Mouse (Mus musculus) kidney, postnatal 0 days (tissue): ENCODE measurements around the gene Slc4a8. TPM values are rescaled to one million over a fixed set of nuclear protein-coding genes. Genes with fewer than 3 reads are reported as not detected.
A peak's percentile ranks its signal among the peaks of the same experiment; 100 is the strongest.

Experiments
- ATAC-seq: fragments of 200-750 bp; cut with Nextera tagmentation; replicated peaks from 2 replicates; pipeline ENCODE4 v1.8.0; 2017; ENCODE audit warnings: low read depth, moderate number of reproducible peaks, moderate TSS enrichment, moderate library complexity; ENCODE audit not compliant: low FRiP score
- DNase-seq: peaks from one replicate; pipeline ENCODE4 v3.0.0-alpha.2; 2016; ENCODE audit warnings: low spot score
- H3K27ac ChIP-seq: fragments of 300-500 bp; sonication (generic); 2 replicates; pipeline ENCODE4 v1.5.1; 2014; ENCODE audit warnings: mild to moderate bottlenecking
- H3K27me3 ChIP-seq: fragments of 300-500 bp; sonication (generic); 2 replicates; pipeline ENCODE4 v1.6.1; 2014; ENCODE audit warnings: low read length, mixed read lengths; ENCODE audit not compliant: insufficient read depth
- H3K36me3 ChIP-seq: fragments of 300-500 bp; sonication (generic); 2 replicates; pipeline ENCODE4 v1.6.1; 2014; ENCODE audit warnings: low read length, mixed read lengths; ENCODE audit not compliant: insufficient read depth
- H3K4me1 ChIP-seq: fragments of 300-500 bp; sonication (generic); replicated peaks from 2 replicates; pipeline ENCODE4 v1.6.1; 2014; ENCODE audit warnings: antibody characterized with exemption, low read length, mixed read lengths; ENCODE audit not compliant: insufficient read depth
- H3K4me2 ChIP-seq: fragments of 300-500 bp; sonication (generic); 2 replicates; pipeline ENCODE4 v1.6.1; 2014; ENCODE audit warnings: mild to moderate bottlenecking, low read length, moderate library complexity, mixed read lengths
- H3K4me3 ChIP-seq: fragments of 300-500 bp; sonication (generic); replicated peaks from 2 replicates; pipeline ENCODE4 v1.5.1; 2014; ENCODE audit warnings: low read depth, low read length
- H3K9ac ChIP-seq: fragments of 300-500 bp; sonication (generic); 2 replicates; pipeline ENCODE4 v1.6.1; 2014; ENCODE audit warnings: low read depth, low read length
- H3K9me3 ChIP-seq: fragments of 300-500 bp; sonication (generic); replicated peaks from 2 replicates; pipeline ENCODE4 v1.6.1; 2016; ENCODE audit warnings: low read length, inconsistent platforms, mixed read lengths
- CTCF ChIP-seq: IDR thresholded peaks from 2 replicates; pipeline ENCODE4 v1.5.1; 2016; ENCODE audit warnings: antibody characterized with exemption, low read depth, mild to moderate bottlenecking, moderate library complexity
- WGBS: fragments of 180-500 bp; shearing (Covaris S2); extraction: QIAGEN DNeasy Blood & Tissue Kit; methylation state at CpG from one replicate; pipeline ENCODE4 v1.1.7; 2014; 5-methylcytosine and 5-hydroxymethylcytosine counted together
- polyA plus RNA-seq: library from polyadenylated mRNA; unstranded; fragments of >200 nt; fragmentation: Nextera tagmentation; extraction: Ambion mirVana; gene quantifications from 2 replicates; pipeline ENCODE4 v1.2.1, GENCODE M21; 2015

The Slc4a8 gene
- polyA plus RNA-seq, 1 experiment from 2014 or later, result 7.5 TPM

- ATAC-seq, result no peak
- TF ChIP-seq CTCF, result no peak
Measured at GRCm38 (mm10) chr15:100748584-100748983, 13.0 kb upstream of the Slc4a8 start.

GRCm38 (mm10) chr15:100749751-100750538 lies 11.6 kb upstream of the Slc4a8 start:
- no peaks in the 10 kb centered on the region; the same call in 1 of the 2 replicates for H3K4me1 ChIP-seq
- no peak overlapping the region for H3K9ac ChIP-seq
- no peak overlapping the region for H3K4me3 ChIP-seq
- no peak overlapping the region for H3K27ac ChIP-seq
- H3K27me3 ChIP-seq, result no peaks in the 10 kb centered on the region
- WGBS, result 75% methylated on average over 10 of the region's 10 CpGs
- H3K4me2 ChIP-seq, result no peak overlapping the region
- no peak for TF ChIP-seq CTCF
- DNase-seq (no peak), ATAC-seq (no peak)
- no peaks in the 10 kb centered on the region for H3K36me3 ChIP-seq
- no peaks in the 10 kb centered on the region for H3K9me3 ChIP-seq

More at GRCm38 (mm10) chr15:100748584-100748983, 13.0 kb upstream of the Slc4a8 start:
- Histone ChIP-seq H3K9ac (no peak overlapping the region), H3K9me3 (no peaks in the 10 kb centered on the region), H3K4me2 (no peak overlapping the region), H3K27ac (no peak overlapping the region), H3K4me1 (no peaks in the 10 kb centered on the region; the same call in 1 of the 2 replicates), H3K36me3 (no peaks in the 10 kb centered on the region), H3K4me3 (no peak overlapping the region), H3K27me3 (no peaks in the 10 kb centered on the region)
- DNase-seq, result no peak
- WGBS, result 86% methylated on average over 3 of the region's 3 CpGs

- H3K27ac ChIP-seq, result no peak overlapping the region
Measured at GRCm38 (mm10) chr15:100752439-100752838, 9.1 kb upstream of the Slc4a8 start.

GRCm38 (mm10) chr15:100753045-100753444 lies 8.5 kb upstream of the Slc4a8 start:
- no peak for DNase-seq
- H3K27ac ChIP-seq, result no peak overlapping the region
- no peaks in the 10 kb centered on the region for H3K27me3 ChIP-seq
- H3K4me2 ChIP-seq, result no peak overlapping the region
- no peak overlapping the region for H3K9ac ChIP-seq
- peaks cover 6% of the 10 kb centered on the region; the same call in 1 of the 2 replicates for H3K4me1 ChIP-seq
- H3K36me3 ChIP-seq, result no peaks in the 10 kb centered on the region
- ATAC-seq, result no peak
- H3K9me3 ChIP-seq, result no peaks in the 10 kb centered on the region
- no peak overlapping the region for H3K4me3 ChIP-seq
- WGBS, result 64% methylated on average over 5 of the region's 5 CpGs
- TF ChIP-seq CTCF, result no peak

More at GRCm38 (mm10) chr15:100752439-100752838, 9.1 kb upstream of the Slc4a8 start:
- Histone ChIP-seq H3K36me3 (no peaks in the 10 kb centered on the region), H3K4me1 (peaks cover 2% of the 10 kb centered on the region; the same call in 1 of the 2 replicates), H3K9ac (no peak overlapping the region), H3K27me3 (no peaks in the 10 kb centered on the region), H3K9me3 (no peaks in the 10 kb centered on the region), H3K4me3 (no peak overlapping the region), H3K4me2 (no peak overlapping the region)
- ATAC-seq (no peak), DNase-seq (no peak)
- WGBS, result 72% methylated on average over 2 of the region's 2 CpGs
- TF ChIP-seq CTCF, result no peak

- ATAC-seq, result no peak
- no peaks in the 10 kb centered on the region for H3K27me3 ChIP-seq
- WGBS, result 45% methylated on average over 7 of the region's 7 CpGs
Measured at GRCm38 (mm10) chr15:100754041-100754440, 7.5 kb upstream of the Slc4a8 start.

GRCm38 (mm10) chr15:100754805-100755497 lies 6.6 kb upstream of the Slc4a8 start:
- H3K27me3 ChIP-seq, result no peaks in the 10 kb centered on the region
- peak; percentile 78 for TF ChIP-seq CTCF
- no peak overlapping the region for H3K4me3 ChIP-seq
- H3K36me3 ChIP-seq, result no peaks in the 10 kb centered on the region
- no peaks in the 10 kb centered on the region for H3K9me3 ChIP-seq
- H3K4me1 ChIP-seq, result peaks cover 6% of the 10 kb centered on the region; the same call in 1 of the 2 replicates
- peak; percentile 65 for DNase-seq
- peak overlapping the region; percentile 1 for H3K4me2 ChIP-seq
- H3K27ac ChIP-seq, result no peak overlapping the region
- H3K9ac ChIP-seq, result no peak overlapping the region
- peak; percentile 45; the same call in 1 of the 2 replicates for ATAC-seq
- 6% methylated on average over 11 of the region's 11 CpGs for WGBS

More at GRCm38 (mm10) chr15:100754041-100754440, 7.5 kb upstream of the Slc4a8 start:
- Histone ChIP-seq H3K36me3 (no peaks in the 10 kb centered on the region), H3K27ac (no peak overlapping the region), H3K9me3 (no peaks in the 10 kb centered on the region), H3K4me2 (no peak overlapping the region), H3K4me1 (peaks cover 6% of the 10 kb centered on the region; the same call in 1 of the 2 replicates), H3K9ac (no peak overlapping the region), H3K4me3 (no peak overlapping the region)
- no peak for TF ChIP-seq CTCF
- no peak for DNase-seq
